Mouse (Mus musculus): Measurements from ENCODE around the gene Ramac. TPM values are rescaled to one million over a fixed set of nuclear protein-coding genes. Genes with fewer than 3 reads are reported as not detected.

Gene Ramac
- polyA plus RNA-seq, 1 experiment from 2014 or later, result 158 TPM

DNA sequence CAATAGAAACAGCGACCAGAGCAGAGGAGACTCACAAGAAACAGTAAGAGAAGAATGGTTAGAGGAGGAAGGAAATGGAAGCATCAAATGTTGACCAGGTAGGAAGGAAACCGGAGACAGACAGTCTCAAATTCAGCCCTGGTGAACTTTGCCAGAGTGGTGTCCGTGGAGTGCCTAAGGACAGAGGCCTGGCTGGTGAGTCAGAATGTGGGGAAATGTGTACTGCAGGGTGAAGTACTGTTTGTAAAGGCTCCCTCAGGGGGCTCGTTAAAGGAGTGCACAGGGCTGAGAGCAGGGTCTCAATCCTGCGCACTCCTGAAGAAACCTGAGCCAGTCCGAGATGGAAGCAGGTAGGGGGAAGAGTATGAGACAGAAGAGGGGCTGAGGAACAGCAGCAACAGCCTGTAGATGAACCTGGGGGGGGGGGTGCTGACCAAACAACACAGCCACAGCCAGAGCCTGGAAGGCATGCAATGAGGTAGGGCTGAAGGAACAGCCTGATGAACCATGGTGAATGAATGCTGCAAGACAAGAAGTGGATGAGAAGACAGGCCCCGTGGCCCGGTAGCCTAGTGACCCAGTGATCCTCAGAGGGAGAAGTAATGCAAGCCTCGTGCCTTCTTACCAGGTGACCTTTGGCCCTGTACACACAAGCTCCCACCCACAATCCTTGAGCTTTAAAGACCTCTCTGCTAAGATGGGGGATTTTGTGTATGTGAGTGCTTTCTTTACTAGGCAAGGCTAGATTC lies 27.3 kb upstream of the Ramac start:
- no peak for ATAC-seq
- Histone ChIP-seq H3K9ac (no peak overlapping the region), H3K36me3 (ENCODE audit: poor library complexity, severe bottlenecking) (no peaks in the 10 kb centered on the region), H3K27ac (no peak overlapping the region), H3K9me3 (replicated peaks) (no peaks in the 10 kb centered on the region), H3K4me2 (no peak overlapping the region), H3K27me3 (no peaks in the 10 kb centered on the region), H3K4me1 (no peaks in the 10 kb centered on the region), H3K4me3 (no peak overlapping the region)
- 65% methylated on average over 9 of the region's 9 CpGs for WGBS

DNA sequence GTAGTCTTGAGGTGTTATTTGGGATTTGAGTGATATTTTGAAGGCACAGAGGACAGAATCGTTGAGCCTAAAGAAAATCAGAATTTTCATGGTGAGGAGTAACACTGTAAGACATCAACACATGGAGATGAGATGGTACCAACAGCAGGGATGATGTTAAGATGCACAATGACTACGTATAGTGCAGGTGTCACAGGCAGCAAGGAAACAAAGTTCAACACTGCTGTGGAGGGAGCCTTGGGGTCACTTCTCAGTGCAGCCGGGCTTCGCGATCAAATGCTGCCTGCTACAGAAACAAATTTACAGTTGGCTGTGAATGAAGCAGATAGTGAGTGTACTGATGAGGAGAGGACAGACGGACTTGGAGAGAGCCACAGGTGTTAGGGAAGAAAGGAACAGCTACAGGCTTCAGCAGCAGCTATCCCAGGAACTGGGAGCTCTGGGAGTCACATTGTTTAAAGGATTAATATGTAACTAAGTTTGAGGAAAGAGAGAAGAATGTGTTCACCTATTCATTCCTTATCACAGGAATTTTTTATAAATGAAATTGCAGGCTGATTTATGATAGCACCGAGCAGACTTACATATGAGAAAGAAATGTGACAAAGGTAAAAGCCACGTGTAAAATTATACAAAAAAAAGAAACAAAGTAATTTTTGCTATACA lies 23.9 kb upstream of the Ramac start:
- Histone ChIP-seq H3K4me3 (no peak overlapping the region), H3K4me1 (no peaks in the 10 kb centered on the region), H3K27me3 (no peaks in the 10 kb centered on the region), H3K36me3 (ENCODE audit: poor library complexity, severe bottlenecking) (no peaks in the 10 kb centered on the region), H3K27ac (no peak overlapping the region), H3K9ac (no peak overlapping the region), H3K9me3 (replicated peaks) (no peaks in the 10 kb centered on the region), H3K4me2 (no peak overlapping the region)
- ATAC-seq, result no peak
- 83% methylated on average over 8 of the region's 8 CpGs for WGBS

DNA sequence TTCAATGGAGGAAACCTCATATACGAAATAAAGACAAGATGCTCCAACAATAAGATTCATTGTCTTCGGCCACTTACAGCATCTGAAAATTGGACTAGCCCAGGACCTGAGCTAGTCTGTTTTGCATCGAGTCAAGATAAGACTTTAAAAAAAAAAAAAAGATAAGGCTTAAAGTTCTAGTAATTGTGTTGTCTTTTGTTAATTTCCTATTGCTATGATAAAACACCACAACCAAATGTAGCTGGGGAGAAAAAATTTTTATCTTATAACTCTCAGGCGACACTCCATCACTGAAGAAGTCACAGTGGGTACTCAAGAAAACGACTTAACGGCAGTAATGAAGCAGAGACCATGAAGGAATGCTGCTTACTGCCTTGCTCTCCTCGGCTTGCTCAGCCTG lies 22.7 kb upstream of the Ramac start:
- H3K27ac ChIP-seq, result no peak overlapping the region
- 93% methylated on average over 7 of the region's 7 CpGs for WGBS
- no peak overlapping the region for H3K9ac ChIP-seq
- H3K9me3 ChIP-seq (replicated peaks), result no peaks in the 10 kb centered on the region
- H3K27me3 ChIP-seq, result no peaks in the 10 kb centered on the region
- no peak overlapping the region for H3K4me3 ChIP-seq
- ATAC-seq, result no peak
- no peaks in the 10 kb centered on the region for H3K4me1 ChIP-seq
- no peaks in the 10 kb centered on the region for H3K36me3 ChIP-seq (ENCODE audit: poor library complexity, severe bottlenecking)
- H3K4me2 ChIP-seq, result no peak overlapping the region

DNA sequence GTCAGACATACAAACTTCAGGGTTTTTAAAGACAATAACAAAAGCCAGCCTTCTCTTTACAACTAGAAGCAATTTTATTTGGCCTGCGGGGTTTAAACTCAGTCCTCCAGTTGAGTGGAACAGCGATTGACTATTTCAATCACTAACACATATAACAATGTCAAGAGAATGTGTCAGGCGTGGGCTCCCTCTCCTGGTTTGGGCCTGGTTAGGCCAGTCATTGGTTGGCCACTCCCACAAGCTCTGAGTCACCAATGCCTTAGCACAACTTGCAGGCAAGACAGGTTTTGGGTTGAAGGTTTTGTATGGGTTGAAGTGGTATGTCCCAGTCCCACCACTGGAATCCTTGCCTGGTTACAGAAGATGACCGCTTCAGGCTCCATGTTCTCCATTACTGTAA lies 18.6 kb upstream of the Ramac start:
- H3K36me3 ChIP-seq (ENCODE audit: poor library complexity, severe bottlenecking), result no peaks in the 10 kb centered on the region
- H3K27me3 ChIP-seq, result no peaks in the 10 kb centered on the region
- H3K4me2 ChIP-seq, result no peak overlapping the region
- H3K4me1 ChIP-seq, result no peaks in the 10 kb centered on the region
- no peak overlapping the region for H3K27ac ChIP-seq
- WGBS, result 80% methylated on average over 4 of the region's 4 CpGs
- no peaks in the 10 kb centered on the region for H3K9me3 ChIP-seq (replicated peaks)
- H3K9ac ChIP-seq, result no peak overlapping the region
- ATAC-seq, result no peak
- H3K4me3 ChIP-seq, result no peak overlapping the region

DNA sequence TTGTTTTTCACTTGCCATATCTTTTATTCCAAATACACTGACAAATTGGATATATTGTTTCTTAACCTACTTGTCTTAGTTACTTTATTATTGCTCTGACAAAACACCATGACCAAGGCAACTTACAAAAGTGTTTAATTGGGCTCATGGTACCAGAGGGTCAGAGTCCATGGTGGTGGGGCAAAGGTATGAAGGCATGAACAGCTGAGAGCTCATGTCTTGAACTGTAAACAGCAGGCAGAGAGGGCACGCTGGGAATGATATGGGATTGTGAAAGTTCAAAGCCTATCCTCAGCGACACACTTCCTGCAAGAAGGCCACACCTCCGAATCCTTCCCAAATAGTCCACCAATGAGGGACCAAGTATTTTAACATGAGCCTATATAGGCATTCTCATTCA lies 14.8 kb upstream of the Ramac start:
- WGBS, result 84% methylated on average over 3 of the region's 3 CpGs
- H3K9me3 ChIP-seq (replicated peaks), result no peaks in the 10 kb centered on the region
- no peaks in the 10 kb centered on the region for H3K36me3 ChIP-seq (ENCODE audit: poor library complexity, severe bottlenecking)
- H3K27me3 ChIP-seq, result no peaks in the 10 kb centered on the region
- no peak overlapping the region for H3K9ac ChIP-seq
- no peak for ATAC-seq
- H3K4me2 ChIP-seq, result no peak overlapping the region
- H3K4me3 ChIP-seq, result no peak overlapping the region
- no peaks in the 10 kb centered on the region for H3K4me1 ChIP-seq
- H3K27ac ChIP-seq, result no peak overlapping the region

DNA sequence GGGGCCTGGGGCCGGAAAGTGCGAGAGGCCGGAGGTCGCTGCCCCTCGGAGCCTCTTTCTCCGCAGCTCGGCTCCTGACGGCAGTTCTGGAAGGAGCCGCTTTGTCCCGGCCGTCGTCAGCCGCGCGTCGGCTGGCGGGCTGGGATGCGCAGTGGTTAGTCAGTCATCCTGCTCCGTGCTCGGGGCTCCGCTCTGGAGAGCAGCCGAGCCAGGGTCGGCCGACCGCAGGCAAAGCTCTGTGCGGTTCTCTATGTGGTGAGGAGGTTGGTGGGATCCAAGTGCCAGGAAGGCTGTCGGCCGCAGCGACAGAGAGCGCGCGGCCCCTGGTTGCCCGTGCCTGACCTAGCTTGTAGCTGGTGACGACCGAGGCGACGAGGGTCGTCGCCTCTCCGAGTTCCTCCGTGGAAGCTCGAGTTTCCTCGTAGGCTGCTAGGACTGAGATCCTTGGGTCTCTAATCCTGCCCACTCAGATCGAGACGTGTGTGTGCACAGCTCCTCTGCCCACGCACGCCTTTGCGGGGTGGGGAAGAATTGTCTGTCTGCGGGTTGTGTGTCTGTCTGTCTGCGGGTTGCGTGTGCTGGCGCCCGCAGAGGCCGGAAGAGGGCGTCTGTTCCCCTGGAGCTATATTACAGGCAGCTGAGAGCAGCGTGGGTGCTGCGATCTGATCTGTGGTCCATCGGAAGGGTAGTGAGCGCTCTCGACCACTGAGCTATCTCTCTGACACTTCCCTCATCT lies 553 bp downstream of the Ramac start:
- WGBS, result 1% methylated on average over 59 of the region's 60 CpGs
- Histone ChIP-seq H3K36me3 (ENCODE audit: poor library complexity, severe bottlenecking) (no peaks in the 10 kb centered on the region), H3K9me3 (replicated peaks) (no peaks in the 10 kb centered on the region), H3K4me2 (peak overlapping the region; percentile 97), H3K27ac (peak overlapping the region; percentile 81), H3K27me3 (no peaks in the 10 kb centered on the region), H3K4me3 (peak overlapping the region; percentile 99), H3K4me1 (peaks cover 24% of the 10 kb centered on the region), H3K9ac (peak overlapping the region; percentile 96)
- ATAC-seq, result peak; percentile 68

DNA sequence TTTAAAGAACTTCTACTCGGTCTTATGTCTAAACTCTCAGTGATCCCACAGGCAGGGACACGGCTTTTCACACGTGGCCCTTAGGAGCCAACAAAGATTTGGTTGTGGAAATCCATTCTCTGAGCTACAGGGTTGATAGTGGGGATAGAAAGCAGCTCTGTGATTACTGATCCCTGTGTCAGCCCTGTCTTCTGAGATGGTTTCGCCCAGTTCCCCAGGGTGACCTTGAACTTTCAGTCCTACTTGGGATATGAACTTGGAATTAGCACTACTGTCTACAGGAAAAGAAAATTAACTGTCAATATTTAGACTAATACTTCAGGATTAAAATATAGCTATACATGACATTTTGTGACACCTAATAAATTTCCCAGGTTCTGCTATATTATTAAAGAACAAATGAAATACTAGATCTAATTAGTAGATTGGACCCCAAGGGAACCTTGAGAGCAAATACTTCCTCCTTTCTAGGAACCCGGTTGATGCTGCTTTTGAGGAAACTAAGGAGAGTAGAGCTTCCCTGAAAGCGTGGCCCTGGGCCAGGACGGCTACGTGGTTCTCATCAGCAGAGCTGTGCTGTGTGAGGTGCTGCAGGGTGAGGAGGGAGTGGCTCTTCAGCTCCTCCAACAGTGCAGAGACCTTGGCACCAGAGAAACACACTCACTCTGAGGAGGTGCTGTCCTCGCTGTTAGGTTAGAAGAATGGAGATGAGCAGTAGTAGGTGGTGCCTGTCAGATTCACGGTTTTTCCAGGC lies 10.2 kb downstream of the Ramac start:
- Histone ChIP-seq H3K4me2 (no peak overlapping the region), H3K27me3 (no peaks in the 10 kb centered on the region), H3K9me3 (replicated peaks) (no peaks in the 10 kb centered on the region), H3K27ac (no peak overlapping the region), H3K4me3 (no peak overlapping the region), H3K4me1 (no peaks in the 10 kb centered on the region), H3K36me3 (ENCODE audit: poor library complexity, severe bottlenecking) (0 out of 2 replicates have a peak, but pooled peaks cover 10% of the 10 kb centered on the region), H3K9ac (no peak overlapping the region)
- 86% methylated on average over 10 of the region's 10 CpGs for WGBS
- no peak for ATAC-seq

DNA sequence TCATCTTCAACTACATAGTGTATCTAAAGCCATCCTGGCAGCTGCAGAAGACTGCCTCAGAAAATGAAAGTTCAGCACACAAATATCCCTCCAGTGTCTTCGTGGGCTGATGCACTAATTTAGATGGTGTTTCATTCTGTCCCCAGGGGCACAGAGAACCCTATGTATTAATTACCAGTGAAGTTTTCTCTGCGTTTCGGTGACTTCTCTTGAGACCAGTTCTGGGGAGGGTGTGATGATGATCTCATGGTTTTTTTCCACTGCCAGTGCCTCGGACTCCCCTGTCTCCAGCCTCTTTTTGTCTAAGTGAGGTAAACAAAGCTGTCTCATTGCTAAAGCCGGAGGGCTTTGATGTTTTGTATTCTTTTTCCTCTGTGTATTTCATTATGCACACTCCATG lies 12.6 kb downstream of the Ramac start:
- H3K27me3 ChIP-seq, result no peaks in the 10 kb centered on the region
- no peak overlapping the region for H3K4me3 ChIP-seq
- H3K4me2 ChIP-seq, result no peak overlapping the region
- no peak overlapping the region for H3K9ac ChIP-seq
- H3K36me3 ChIP-seq (ENCODE audit: poor library complexity, severe bottlenecking), result peaks cover 25% of the 10 kb centered on the region
- H3K27ac ChIP-seq, result no peak overlapping the region
- no peak for ATAC-seq
- no peaks in the 10 kb centered on the region for H3K9me3 ChIP-seq (replicated peaks)
- no peaks in the 10 kb centered on the region for H3K4me1 ChIP-seq
- 53% methylated on average over 5 of the region's 5 CpGs for WGBS

DNA sequence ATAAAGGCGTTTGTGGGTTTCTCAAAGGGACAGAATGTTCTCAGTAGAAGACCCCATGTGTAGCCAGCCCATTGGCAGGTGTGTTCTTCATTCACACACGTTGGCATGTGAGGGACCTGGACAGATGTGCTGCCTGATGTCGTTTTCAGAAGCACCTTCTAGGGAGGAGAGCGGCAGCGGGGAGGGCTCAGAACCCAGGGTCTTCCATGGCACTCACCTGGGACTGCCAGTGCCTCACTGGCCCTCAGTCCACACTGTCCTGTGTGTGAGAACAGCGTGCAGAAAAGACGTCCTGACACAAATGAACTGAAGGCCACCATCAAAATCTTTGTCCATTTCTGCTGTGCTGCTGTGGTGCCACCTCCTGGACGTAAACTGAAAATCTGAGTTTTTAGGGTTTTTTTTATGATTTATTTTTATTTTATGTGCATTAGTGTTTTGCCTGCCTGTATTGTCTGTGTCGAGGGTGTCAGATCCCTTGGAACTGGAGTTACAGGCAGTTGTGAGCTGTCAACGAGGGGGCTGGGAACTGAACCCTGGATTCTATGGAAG lies 15.0 kb downstream of the Ramac start:
- H3K27ac ChIP-seq, result no peak overlapping the region
- no peaks in the 10 kb centered on the region for H3K27me3 ChIP-seq
- no peak overlapping the region for H3K4me2 ChIP-seq
- peaks cover 48% of the 10 kb centered on the region for H3K36me3 ChIP-seq (ENCODE audit: poor library complexity, severe bottlenecking)
- H3K9ac ChIP-seq, result no peak overlapping the region
- H3K9me3 ChIP-seq (replicated peaks), result no peaks in the 10 kb centered on the region
- 76% methylated on average over 10 of the region's 10 CpGs for WGBS
- no peak for ATAC-seq
- H3K4me1 ChIP-seq, result no peaks in the 10 kb centered on the region
- H3K4me3 ChIP-seq, result no peak overlapping the region

DNA sequence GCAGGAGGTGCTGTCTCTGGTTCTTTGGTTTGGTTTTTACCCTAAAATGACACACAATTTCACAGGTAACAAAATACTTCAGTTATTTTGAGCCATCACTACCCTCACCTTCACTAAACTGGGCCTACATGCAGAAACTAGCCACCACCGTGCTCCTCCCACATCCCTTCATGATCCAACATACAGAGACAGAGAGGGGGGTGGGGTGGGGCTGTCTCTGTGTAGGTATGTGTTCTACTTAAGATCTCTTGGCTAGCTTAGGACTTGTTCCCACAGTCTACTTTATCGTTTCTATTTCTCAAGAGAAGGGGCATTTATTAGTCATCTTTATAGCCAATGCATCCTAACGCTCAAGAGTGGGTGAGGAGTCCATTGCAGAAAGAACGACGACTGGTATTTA lies 25.8 kb downstream of the Ramac start:
- Histone ChIP-seq H3K9ac (peak overlapping the region; percentile 82), H3K27me3 (no peaks in the 10 kb centered on the region), H3K4me2 (peak overlapping the region; percentile 82), H3K9me3 (replicated peaks) (no peaks in the 10 kb centered on the region), H3K4me3 (peak overlapping the region; percentile 64), H3K4me1 (peaks cover 12% of the 10 kb centered on the region), H3K36me3 (ENCODE audit: poor library complexity, severe bottlenecking) (peaks cover 20% of the 10 kb centered on the region), H3K27ac (peak overlapping the region; percentile 99)
- 7% methylated on average over 5 of the region's 5 CpGs for WGBS
- ATAC-seq, result peak; percentile 31; the same call in 1 of the 2 replicates

DNA sequence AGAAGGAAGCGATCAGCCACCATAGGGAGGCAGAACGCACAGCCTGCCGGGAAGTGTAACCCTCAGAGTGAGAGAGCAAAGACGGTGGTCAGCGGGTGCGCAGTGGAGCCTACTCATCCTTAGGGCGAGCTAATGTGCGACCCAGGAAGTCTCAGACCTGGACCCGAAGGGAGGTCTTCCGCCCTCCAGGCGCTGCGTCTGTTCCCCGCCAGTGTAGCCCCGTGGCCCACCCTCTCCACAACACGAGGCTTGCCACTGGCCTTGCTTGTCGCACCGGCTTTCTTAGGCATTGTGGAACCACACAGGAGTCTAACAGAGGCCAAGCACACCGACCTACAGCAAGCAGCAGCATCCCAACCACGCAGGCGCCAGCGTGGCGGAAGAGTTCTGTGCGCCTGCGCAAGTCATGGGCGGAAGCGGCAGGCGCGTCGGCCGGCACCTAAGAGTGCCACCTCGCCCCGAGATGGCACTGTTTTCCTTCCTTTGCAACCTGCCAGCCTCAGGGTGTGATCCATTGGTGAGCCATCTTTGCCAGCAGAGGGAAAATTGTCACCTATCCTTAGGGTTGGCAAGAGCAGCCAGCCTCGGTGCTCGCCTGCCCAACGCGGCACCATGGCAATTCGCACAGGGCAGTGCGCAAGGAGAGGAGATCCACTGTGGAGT lies 26.5 kb downstream of the Ramac start, which contains the start of gene 3110040N11Rik:
3110040N11Rik (minus strand) TSS at position 384 of the 663 bp plus-strand sequence.
- H3K4me2 ChIP-seq, result peak within 1 kb of the TSS; percentile 82
- no peaks in the 10 kb centered on the region for H3K27me3 ChIP-seq
- peaks cover 12% of the 10 kb centered on the region for H3K4me1 ChIP-seq
- H3K9ac ChIP-seq, result peak within 1 kb of the TSS; percentile 82
- peak within 1 kb of the TSS; percentile 99 for H3K27ac ChIP-seq
- ATAC-seq, result peak; percentile 96
- H3K4me3 ChIP-seq, result peak within 1 kb of the TSS; percentile 64
- WGBS, result under 1% methylated on average over 38 of the region's 38 CpGs
- no peaks in the 10 kb centered on the region for H3K9me3 ChIP-seq (replicated peaks)
- peaks cover 25% of the 10 kb centered on the region for H3K36me3 ChIP-seq (ENCODE audit: poor library complexity, severe bottlenecking)
